Mouse (Mus musculus) ES-Bruce4 (cell line): ENCODE data around the gene Coq9.

Source experiments
- CTCF ChIP-seq: IDR thresholded peaks from one replicate; pipeline ENCODE4 v1.8.1; 2011; ENCODE audit warnings: low read depth, low read length
- POLR2A ChIP-seq: IDR thresholded peaks from one replicate; pipeline ENCODE4 v1.8.1; 2011; ENCODE audit warnings: low read length; ENCODE audit not compliant: insufficient read depth

- TF ChIP-seq POLR2A = no peak
- TF ChIP-seq CTCF = no peak
Measured at GRCm38 (mm10) chr8:94863897-94864673, 26.0 kb downstream of the Coq9 start.
